ENCODE assay signal across 17 mouse cellular contexts in genomic region chr12:112759471-112759870, GRCm38 (mm10). TPM values are rescaled to one million over a fixed set of nuclear protein-coding genes. Genes with fewer than 3 reads are reported as not detected.
DNase-seq lines count a peak whose midpoint lies in the region; ATAC-seq lines count a peak whose summit lies in the region.
"Had no signal": no experiment of that assay in that cellular context is flagged by ENCODE, and none has a peak within 500 bp of the region (broad histone marks: within the 10 kb centered on the region; RNA-seq: fewer than 3 reads in every experiment).

No protein-coding gene starts in this region.

- H3K36me3 ChIP-seq in kidney, embryonic 15.5 days = no peaks in the 10 kb centered on the region
- H3K36me3 ChIP-seq: embryonic facial prominence, embryonic 12.5 days; heart, embryonic 13.5 days; hindbrain, embryonic 10.5 days had no signal

- no peaks in the 10 kb centered on the region for H3K27me3 ChIP-seq in kidney, embryonic 15.5 days
- H3K27me3 ChIP-seq: embryonic facial prominence, embryonic 12.5 days; forebrain, embryonic 13.5 days had no signal

- intact Hi-C loops in gastrocnemius, postnatal 14 days (cut with DNase I; ENCODE audit: low total_unique reads) = no loop called here

- H3K9me3 ChIP-seq in kidney, embryonic 15.5 days (replicated peaks) = no peaks in the 10 kb centered on the region
- H3K9me3 ChIP-seq: embryonic facial prominence, embryonic 12.5 days; forebrain, embryonic 13.5 days; heart, embryonic 13.5 days; hindbrain, embryonic 10.5 days had no signal

- ATAC-seq in kidney, embryonic 15.5 days (replicated peaks; ENCODE audit: low FRiP score) = no peak
- ATAC-seq: forebrain, embryonic 13.5 days had no signal

- no peak overlapping the region for H3K4me3 ChIP-seq in kidney, embryonic 15.5 days (replicated peaks)
- H3K4me3 ChIP-seq: embryonic facial prominence, embryonic 12.5 days; forebrain, embryonic 13.5 days; gastrocnemius, adult 2 months; heart, embryonic 13.5 days; hindbrain, embryonic 10.5 days had no signal

- H3K9ac ChIP-seq in kidney, embryonic 15.5 days = no peak overlapping the region
- H3K9ac ChIP-seq: embryonic facial prominence, embryonic 12.5 days; forebrain, embryonic 13.5 days; heart, embryonic 13.5 days; hindbrain, embryonic 14.5 days had no signal

- no peak overlapping the region for H3K4me2 ChIP-seq in kidney, embryonic 15.5 days
- H3K4me2 ChIP-seq: embryonic facial prominence, embryonic 12.5 days; forebrain, embryonic 13.5 days; heart, embryonic 13.5 days; hindbrain, embryonic 14.5 days had no signal

- 0 out of 2 replicates have a peak, but pooled peaks cover 3% of the 10 kb centered on the region for H3K4me1 ChIP-seq in kidney, embryonic 15.5 days
- H3K4me1 ChIP-seq: embryonic facial prominence, embryonic 12.5 days; forebrain, embryonic 13.5 days; heart, embryonic 13.5 days had no signal

- no peak overlapping the region for H3K27ac ChIP-seq in kidney, embryonic 15.5 days
- H3K27ac ChIP-seq: embryonic facial prominence, embryonic 12.5 days; forebrain, embryonic 13.5 days; gastrocnemius, adult 2 months; heart, embryonic 13.5 days; hindbrain, embryonic 10.5 days; hindbrain, embryonic 14.5 days had no signal

- 87% methylated on average over 3 of the region's 3 CpGs for WGBS in kidney, embryonic 15.5 days

- DNase-seq in gastrocnemius, postnatal 14 days = peak; percentile 2
- no peak for DNase-seq in gastrocnemius, postnatal 10 days
- peak; percentile 2 for DNase-seq in kidney, postnatal 10 days
- peak; percentile 3 for DNase-seq in thymus, postnatal 4 days
- DNase-seq in thymus, postnatal 36 days = no peak
- DNase-seq in lung, adult 18-20 months = no peak
- DNase-seq: adrenal gland, postnatal 10 days; cerebellum, adult 11-12 months; cerebellum, adult 9-10 months; gastrocnemius, adult 2 months had no signal

RNA-seq across cellular contexts. Expression of gene Pld4, which starts 1.0 kb away (rescaled TPM):
- 1 to 10 TPM; 3.2 to 4.1 TPM for total RNA-seq in gastrocnemius, postnatal 14 days (2021)
- 1 to 10 TPM; 7.3 to 9.1 TPM for total RNA-seq in gastrocnemius, postnatal 10 days (2021)
- 7.9 and 10.4 TPM in 2 replicates for polyA plus RNA-seq in kidney, embryonic 15.5 days (2015; fragmentation: Nextera tagmentation; extraction: Ambion mirVana)
- polyA plus RNA-seq: C2C12 had no signal

RNA-seq across cellular contexts. Expression of gene Cep170b, which starts 39.2 kb away (rescaled TPM):
- total RNA-seq in gastrocnemius, postnatal 14 days (2021) = 10 to 100 TPM; 10.9 to 14.4 TPM
- total RNA-seq in gastrocnemius, postnatal 10 days (2021) = 10 to 100 TPM; 11.2 to 12.6 TPM
- polyA plus RNA-seq in kidney, embryonic 15.5 days (2015; fragmentation: Nextera tagmentation; extraction: Ambion mirVana) = 15.8 and 16.6 TPM in 2 replicates

RNA-seq across cellular contexts. Expression of gene Ahnak2, which starts 43.0 kb away (rescaled TPM):
- 10 to 100 TPM in 1 of 2 experiments, 1 to 10 TPM in 1; 7.8 to 11.3 TPM for total RNA-seq in gastrocnemius, postnatal 14 days (2021)
- 10 to 100 TPM; 12.2 to 18.6 TPM for total RNA-seq in gastrocnemius, postnatal 10 days (2021)
- 1.0 and 1.8 TPM in 2 replicates for polyA plus RNA-seq in kidney, embryonic 15.5 days (2015; fragmentation: Nextera tagmentation; extraction: Ambion mirVana)

RNA-seq across cellular contexts. Expression of gene Clba1, which starts 49.3 kb away (rescaled TPM):
- total RNA-seq in gastrocnemius, postnatal 14 days (2021) = under 1 TPM; 0.62 to 0.73 TPM
- total RNA-seq in gastrocnemius, postnatal 10 days (2021) = 1 to 10 TPM in 1 of 2 experiments, under 1 TPM in 1; 0.75 to 1.7 TPM
- polyA plus RNA-seq in kidney, embryonic 15.5 days (2015; fragmentation: Nextera tagmentation; extraction: Ambion mirVana) = 11.2 and 11.9 TPM in 2 replicates

Comparison
In these comparisons a context has a peak if more than half of its experiments do, and no peak if none do; other contexts are left out.
1. DNase-seq: peak in gastrocnemius, postnatal 14 days (single experiment), kidney, postnatal 10 days (single experiment) and thymus, postnatal 4 days (single experiment); none in gastrocnemius, postnatal 10 days (single experiment), thymus, postnatal 36 days (0 of 2) and lung, adult 18-20 months (0 of 2).